Mouse (Mus musculus): Measurements from ENCODE around the gene Gm4353. TPM values are rescaled to one million over a fixed set of nuclear protein-coding genes. Genes with fewer than 3 reads are reported as not detected.

The Gm4353 gene
- polyA plus RNA-seq, 1 experiment, result 9.3 TPM

DNA sequence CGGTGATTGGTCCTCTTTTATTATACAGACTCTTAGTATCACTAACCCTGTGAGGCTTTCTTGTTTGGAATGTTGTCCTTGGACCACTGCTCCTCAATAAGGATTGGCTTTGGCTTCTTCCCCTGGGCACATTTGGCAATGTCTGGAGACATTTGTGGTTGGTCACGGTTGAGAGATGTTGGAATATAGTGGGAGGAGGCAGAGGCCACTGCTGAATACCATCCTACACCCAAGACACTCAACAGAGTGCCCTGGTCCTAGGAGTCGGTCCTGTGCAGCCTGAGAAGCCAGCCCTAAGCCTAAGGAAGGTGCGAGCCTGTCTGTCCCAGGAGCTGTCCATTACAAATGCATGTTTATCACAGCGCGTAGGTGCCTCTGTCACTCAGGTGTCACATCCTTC lies 27.1 kb upstream of the Gm4353 start:
- H3K36me3 ChIP-seq (ENCODE audit: control insufficient read depth, insufficient read depth), result no peaks in the 10 kb centered on the region
- no peaks in the 10 kb centered on the region for H3K27me3 ChIP-seq (ENCODE audit: control insufficient read depth, insufficient read depth, insufficient read length)
- H3K4me2 ChIP-seq (ENCODE audit: low read depth), result no peak overlapping the region
- H3K4me3 ChIP-seq, result no peak overlapping the region
- H3ac ChIP-seq (ENCODE audit: control insufficient read depth, insufficient read length), result no peak overlapping the region
- TF ChIP-seq USF1 (IDR thresholded peaks at IDR 0.05; ENCODE audit: low read depth), result no peak
- no peak for TF ChIP-seq MYOG (IDR thresholded peaks at IDR 0.05; ENCODE audit: control insufficient read depth in 1 of 3, insufficient read depth in 1 of 3, insufficient read length in 2 of 3, low read depth in 2 of 3)
- TF ChIP-seq MAX (IDR thresholded peaks at IDR 0.05; ENCODE audit: low read depth), result no peak
- no peak for TF ChIP-seq TCF12 (IDR thresholded peaks at IDR 0.05; ENCODE audit: insufficient read depth, poor library complexity, severe bottlenecking)
- TF ChIP-seq CEBPB (IDR thresholded peaks at IDR 0.05; ENCODE audit: insufficient read depth, poor library complexity, severe bottlenecking), result no peak
- TF ChIP-seq REST (IDR thresholded peaks at IDR 0.05; ENCODE audit: insufficient read depth, insufficient read length), result no peak
- no peak for TF ChIP-seq POLR2A (IDR thresholded peaks at IDR 0.05; ENCODE audit: insufficient read length, low read depth)
- TF ChIP-seq POLR2AphosphoS2 (IDR thresholded peaks at IDR 0.05; ENCODE audit: insufficient read length, low read depth), result no peak
- H3K79me2 ChIP-seq (ENCODE audit: control insufficient read depth, insufficient read depth), result no peaks in the 10 kb centered on the region

DNA sequence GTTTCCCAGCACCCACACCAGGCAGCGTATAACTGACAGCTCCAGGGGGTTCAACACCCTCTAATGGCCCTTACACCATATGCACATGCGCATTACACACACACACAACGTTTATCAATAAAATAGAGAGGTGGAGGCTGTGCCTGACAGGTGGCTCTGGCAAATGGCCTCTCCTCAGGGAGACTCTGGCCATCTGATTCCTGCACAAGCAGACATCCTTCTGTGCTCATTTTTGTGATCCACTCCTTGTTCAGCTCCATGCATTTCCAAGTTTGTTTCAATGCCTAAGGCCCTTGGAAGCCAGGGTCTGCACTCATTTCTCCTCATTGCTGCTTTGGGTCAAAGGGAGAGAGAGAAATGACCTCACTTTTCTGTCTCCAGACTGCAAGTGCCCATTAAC lies 26.2 kb upstream of the Gm4353 start:
- H3ac ChIP-seq (ENCODE audit: control insufficient read depth, insufficient read length), result no peak overlapping the region
- no peaks in the 10 kb centered on the region for H3K79me2 ChIP-seq (ENCODE audit: control insufficient read depth, insufficient read depth)
- H3K36me3 ChIP-seq (ENCODE audit: control insufficient read depth, insufficient read depth), result no peaks in the 10 kb centered on the region
- no peak overlapping the region for H3K4me3 ChIP-seq
- no peaks in the 10 kb centered on the region for H3K27me3 ChIP-seq (ENCODE audit: control insufficient read depth, insufficient read depth, insufficient read length)
- no peak overlapping the region for H3K4me2 ChIP-seq (ENCODE audit: low read depth)
- TF ChIP-seq REST (IDR thresholded peaks at IDR 0.05; ENCODE audit: insufficient read depth, insufficient read length) (no peak), E2F4 (IDR thresholded peaks at IDR 0.05; ENCODE audit: insufficient read depth) (no peak), POLR2A (IDR thresholded peaks at IDR 0.05; ENCODE audit: insufficient read length, low read depth) (no peak), USF1 (IDR thresholded peaks at IDR 0.05; ENCODE audit: low read depth) (no peak), POLR2AphosphoS2 (IDR thresholded peaks at IDR 0.05; ENCODE audit: insufficient read length, low read depth) (no peak), MYOG (IDR thresholded peaks at IDR 0.05; ENCODE audit: control insufficient read depth in 1 of 3, insufficient read depth in 1 of 3, insufficient read length in 2 of 3, low read depth in 2 of 3) (no peak), SRF (IDR thresholded peaks at IDR 0.05; ENCODE audit: control insufficient read depth, insufficient read length, low read depth) (no peak), MYOD1 (IDR thresholded peaks at IDR 0.05; ENCODE audit: control insufficient read depth in 1 of 3, insufficient read length in 2 of 3, low read depth in 2 of 3) (no peak), MAX (IDR thresholded peaks at IDR 0.05; ENCODE audit: low read depth) (no peak), CEBPB (IDR thresholded peaks at IDR 0.05; ENCODE audit: insufficient read depth, poor library complexity, severe bottlenecking) (no peak), TCF12 (IDR thresholded peaks at IDR 0.05; ENCODE audit: insufficient read depth, poor library complexity, severe bottlenecking) (no peak), TCF3 (IDR thresholded peaks at IDR 0.05; ENCODE audit: insufficient read length, low read depth) (no peak)

DNA sequence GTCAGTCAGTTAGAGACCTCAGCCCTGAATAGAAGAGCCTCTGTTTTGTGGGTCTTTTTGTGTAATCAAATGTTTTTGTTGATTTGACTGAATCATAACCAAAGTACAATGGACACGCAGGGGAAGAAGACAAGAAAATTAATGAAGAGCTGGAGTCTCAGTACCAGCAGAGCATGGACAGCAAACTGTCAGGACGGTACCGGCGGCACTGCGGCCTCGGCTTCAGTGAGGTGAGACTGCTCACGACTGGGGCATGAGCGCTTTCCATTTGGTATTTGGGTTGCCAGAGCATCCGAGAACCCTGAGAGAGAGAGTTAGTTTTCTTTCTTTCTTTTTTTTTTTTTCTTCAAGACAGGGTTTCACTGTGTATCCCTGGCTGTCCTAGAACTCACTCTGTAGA lies 18.7 kb upstream of the Gm4353 start:
- H3K4me3 ChIP-seq, result no peak overlapping the region
- no peaks in the 10 kb centered on the region for H3K27me3 ChIP-seq (ENCODE audit: control insufficient read depth, insufficient read depth, insufficient read length)
- H3ac ChIP-seq (ENCODE audit: control insufficient read depth, insufficient read length), result no peak overlapping the region
- H3K36me3 ChIP-seq (ENCODE audit: control insufficient read depth, insufficient read depth), result peaks cover 21% of the 10 kb centered on the region
- H3K4me2 ChIP-seq (ENCODE audit: low read depth), result no peak overlapping the region
- no peak for TF ChIP-seq CEBPB (IDR thresholded peaks at IDR 0.05; ENCODE audit: insufficient read depth, poor library complexity, severe bottlenecking)
- no peak for TF ChIP-seq REST (IDR thresholded peaks at IDR 0.05; ENCODE audit: insufficient read depth, insufficient read length)
- no peak for TF ChIP-seq E2F4 (IDR thresholded peaks at IDR 0.05; ENCODE audit: insufficient read depth)
- TF ChIP-seq USF1 (IDR thresholded peaks at IDR 0.05; ENCODE audit: low read depth), result no peak
- TF ChIP-seq MYOG (IDR thresholded peaks at IDR 0.05; ENCODE audit: control insufficient read depth in 1 of 3, insufficient read depth in 1 of 3, insufficient read length in 2 of 3, low read depth in 2 of 3), result no peak
- TF ChIP-seq POLR2AphosphoS2 (IDR thresholded peaks at IDR 0.05; ENCODE audit: insufficient read length, low read depth), result no peak
- TF ChIP-seq TCF12 (IDR thresholded peaks at IDR 0.05; ENCODE audit: insufficient read depth, poor library complexity, severe bottlenecking), result no peak
- TF ChIP-seq TCF3 (IDR thresholded peaks at IDR 0.05; ENCODE audit: insufficient read length, low read depth), result no peak
- no peak for TF ChIP-seq SRF (IDR thresholded peaks at IDR 0.05; ENCODE audit: control insufficient read depth, insufficient read length, low read depth)
- TF ChIP-seq MYOD1 (IDR thresholded peaks at IDR 0.05; ENCODE audit: control insufficient read depth in 1 of 3, insufficient read length in 2 of 3, low read depth in 2 of 3), result no peak
- TF ChIP-seq MAX (IDR thresholded peaks at IDR 0.05; ENCODE audit: low read depth), result no peak
- TF ChIP-seq POLR2A (IDR thresholded peaks at IDR 0.05; ENCODE audit: insufficient read length, low read depth), result no peak
- peaks cover 6% of the 10 kb centered on the region for H3K79me2 ChIP-seq (ENCODE audit: control insufficient read depth, insufficient read depth)

DNA sequence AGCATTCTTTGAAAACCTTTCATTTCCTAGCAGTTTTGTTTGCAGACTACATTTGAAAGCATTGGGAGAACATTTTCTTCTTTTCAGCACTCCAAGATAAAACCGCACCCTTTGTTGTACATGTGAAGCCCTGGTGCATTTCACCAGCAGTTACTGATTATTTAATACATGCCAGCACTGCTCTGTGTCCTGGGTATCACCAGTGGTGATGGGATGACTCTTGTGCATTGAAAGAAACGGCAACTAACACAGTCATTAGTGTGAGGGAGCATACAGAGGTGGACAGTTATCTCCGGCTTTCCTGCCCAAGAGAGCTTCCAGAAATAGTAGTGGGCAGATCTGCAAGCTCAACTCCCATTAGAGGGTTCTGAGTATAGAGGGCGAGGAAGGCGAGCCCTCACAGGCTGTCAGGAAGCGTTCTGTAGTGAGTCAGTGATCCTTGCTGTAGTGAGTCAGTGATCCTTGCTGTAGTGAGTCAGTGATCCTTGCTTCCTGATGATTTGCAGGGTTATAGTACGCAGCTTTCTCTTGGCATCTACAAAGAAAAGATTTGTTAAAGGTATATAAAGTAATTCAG lies 15.6 kb upstream of the Gm4353 start:
- H3ac ChIP-seq (ENCODE audit: control insufficient read depth, insufficient read length), result no peak overlapping the region
- no peak overlapping the region for H3K4me3 ChIP-seq
- TF ChIP-seq MAX (IDR thresholded peaks at IDR 0.05; ENCODE audit: low read depth), result no peak
- peaks cover 21% of the 10 kb centered on the region for H3K36me3 ChIP-seq (ENCODE audit: control insufficient read depth, insufficient read depth)
- H3K4me2 ChIP-seq (ENCODE audit: low read depth), result no peak overlapping the region
- no peaks in the 10 kb centered on the region for H3K27me3 ChIP-seq (ENCODE audit: control insufficient read depth, insufficient read depth, insufficient read length)
- H3K79me2 ChIP-seq (ENCODE audit: control insufficient read depth, insufficient read depth), result peaks cover 34% of the 10 kb centered on the region

DNA sequence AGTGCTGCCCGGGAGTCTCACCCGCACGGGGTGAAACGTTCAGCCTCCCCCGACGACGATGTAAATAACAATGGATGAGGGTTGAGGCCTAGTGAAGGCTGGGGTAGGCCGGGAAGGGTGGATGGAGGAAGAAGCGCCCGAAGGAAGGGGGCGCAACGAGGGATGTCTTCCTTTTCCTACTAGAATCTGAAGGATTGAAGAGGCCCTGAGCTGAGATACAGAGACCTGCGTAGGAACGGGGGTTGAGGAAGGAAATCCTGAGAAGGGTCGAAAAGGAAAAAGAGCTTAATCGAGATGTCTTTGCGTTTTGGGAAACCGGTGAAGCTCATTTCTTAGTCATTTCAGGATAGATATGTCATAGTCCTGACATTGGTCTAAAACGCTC lies 9.0 kb upstream of the Gm4353 start:
- no peaks in the 10 kb centered on the region for H3K36me3 ChIP-seq (ENCODE audit: control insufficient read depth, insufficient read depth)
- peaks cover 47% of the 10 kb centered on the region for H3K79me2 ChIP-seq (ENCODE audit: control insufficient read depth, insufficient read depth)
- H3K27me3 ChIP-seq (ENCODE audit: control insufficient read depth, insufficient read depth, insufficient read length), result peaks cover 7% of the 10 kb centered on the region
- H3ac ChIP-seq (ENCODE audit: control insufficient read depth, insufficient read length), result peak overlapping the region; percentile 91
- peak overlapping the region; percentile 66 for H3K4me3 ChIP-seq
- H3K4me2 ChIP-seq (ENCODE audit: low read depth), result peak overlapping the region; percentile 81
- TF ChIP-seq USF1 (IDR thresholded peaks at IDR 0.05; ENCODE audit: low read depth), result no peak
- no peak for TF ChIP-seq TCF3 (IDR thresholded peaks at IDR 0.05; ENCODE audit: insufficient read length, low read depth)
- TF ChIP-seq POLR2A (IDR thresholded peaks at IDR 0.05; ENCODE audit: insufficient read length, low read depth), result no peak
- no peak for TF ChIP-seq MYOG (IDR thresholded peaks at IDR 0.05; ENCODE audit: control insufficient read depth in 1 of 3, insufficient read depth in 1 of 3, insufficient read length in 2 of 3, low read depth in 2 of 3)
- TF ChIP-seq MYOD1 (IDR thresholded peaks at IDR 0.05; ENCODE audit: control insufficient read depth in 1 of 3, insufficient read length in 2 of 3, low read depth in 2 of 3), result no peak
- TF ChIP-seq POLR2AphosphoS2 (IDR thresholded peaks at IDR 0.05; ENCODE audit: insufficient read length, low read depth), result no peak
- TF ChIP-seq MAX (IDR thresholded peaks at IDR 0.05; ENCODE audit: low read depth), result no peak
- no peak for TF ChIP-seq SRF (IDR thresholded peaks at IDR 0.05; ENCODE audit: control insufficient read depth, insufficient read length, low read depth)
- TF ChIP-seq REST (IDR thresholded peaks at IDR 0.05; ENCODE audit: insufficient read depth, insufficient read length), result no peak

Data from myocyte (in vitro differentiated cells).